Mouse (Mus musculus) liver, embryonic 14.5 days (tissue): ENCODE results near the gene Rplp2. TPM values are rescaled to one million over a fixed set of nuclear protein-coding genes. Genes with fewer than 3 reads are reported as not detected.

Experiments used
- ATAC-seq: fragments of 200-750 bp; cut with Nextera tagmentation; 2 replicates; pipeline ENCODE4 v1.8.0; 2017; ENCODE audit warnings: moderate number of reproducible peaks, mild to moderate bottlenecking, moderate library complexity; ENCODE audit not compliant: insufficient read depth
- DNase-seq, 3 experiments: peaks; one replicate each; pipeline ENCODE4 v3.0.0-alpha.2; 2012 to 2013; ENCODE audit warnings: low read depth in 3 of 3, low spot score in 3 of 3
- H3K27ac ChIP-seq: fragments of 300-500 bp; sonication (generic); 2 replicates; pipeline ENCODE4 v1.5.1; 2014; ENCODE audit warnings: moderate library complexity, mild to moderate bottlenecking, control low read depth, inconsistent platforms
- H3K27me3 ChIP-seq: fragments of 300-500 bp; sonication (generic); 2 replicates; pipeline ENCODE4 v1.6.1; 2014; ENCODE audit warnings: mild to moderate bottlenecking, low read length, moderate library complexity; ENCODE audit not compliant: control insufficient read depth, insufficient read depth
- H3K36me3 ChIP-seq: fragments of 300-500 bp; sonication (generic); replicated peaks from 2 replicates; pipeline ENCODE4 v1.6.1; 2014; ENCODE audit warnings: low read depth; ENCODE audit not compliant: control insufficient read depth, insufficient read depth
- H3K4me1 ChIP-seq, 2 experiments: fragments of 200-500 bp in 1 of 2; fragments of 300-500 bp in 1 of 2; sonication (generic) in 1 of 2; replicated peaks; 2 replicates each; pipeline ENCODE4 v1.6.1; 2012 to 2014; ENCODE audit warnings: antibody characterized with exemption in 1 of 2, inconsistent platforms in 1 of 2, low read length in 1 of 2; ENCODE audit not compliant: control insufficient read depth in 2 of 2, insufficient read depth in 2 of 2
- H3K4me2 ChIP-seq: fragments of 300-500 bp; sonication (generic); 2 replicates; pipeline ENCODE4 v1.6.1; 2014; ENCODE audit warnings: low read depth, mild to moderate bottlenecking, control low read depth, moderate library complexity
- H3K4me3 ChIP-seq, 2 experiments: fragments of 200-500 bp in 1 of 2; fragments of 300-500 bp in 1 of 2; sonication (generic) in 1 of 2; 2 replicates each; pipeline ENCODE4 v1.5.1; 2012 to 2014; ENCODE audit warnings: low read depth in 2 of 2, low read length in 2 of 2, mild to moderate bottlenecking in 2 of 2, control low read depth in 1 of 2, inconsistent platforms in 1 of 2, moderate library complexity in 1 of 2; ENCODE audit not compliant: insufficient read depth in 1 of 2
- H3K9ac ChIP-seq: fragments of 300-500 bp; sonication (generic); replicated peaks from 2 replicates; pipeline ENCODE4 v1.6.1; 2014; ENCODE audit warnings: mild to moderate bottlenecking, control low read depth, moderate library complexity
- H3K9me3 ChIP-seq: fragments of 300-500 bp; sonication (generic); 2 replicates; pipeline ENCODE4 v1.6.1; 2016; ENCODE audit warnings: low read length, mixed read lengths; ENCODE audit not compliant: control insufficient read depth
- CTCF ChIP-seq: IDR thresholded peaks from 2 replicates; pipeline ENCODE4 v1.5.1; 2016; ENCODE audit warnings: antibody characterized with exemption, low read depth, control low read depth
- EP300 ChIP-seq: IDR thresholded peaks from 2 replicates; pipeline ENCODE4 v1.6.1; 2016; ENCODE audit warnings: antibody characterized with exemption, low read depth
- WGBS: fragments of 180-500 bp; shearing (Covaris S2); extraction: QIAGEN DNeasy Blood & Tissue Kit; methylation state at CpG from one replicate; pipeline ENCODE4 v1.1.7; 2014; ENCODE audit not compliant: insufficient replicate concordance; 5-methylcytosine and 5-hydroxymethylcytosine counted together
- polyA plus RNA-seq, 2 experiments: library from polyadenylated mRNA; depleted of rRNA in 1 of 2; stranded (reverse) in 1 of 2; unstranded in 1 of 2; fragments of >200 nt; fragmentation: Nextera tagmentation in 1 of 2; extraction: Ambion mirVana in 1 of 2; gene quantifications; 2 replicates each; pipeline versions ENCODE4 v1.2.1 to v1.2.3; 2012 to 2014

Gene Rplp2
- polyA plus RNA-seq, 2 experiments = 661 to 942 TPM

GRCm38 (mm10) chr7:141469352-141469751, 22.2 kb downstream of the Rplp2 start:
- no peak overlapping the region for H3K9ac ChIP-seq
- 79% methylated on average over 6 of the region's 6 CpGs for WGBS
- TF ChIP-seq EP300 (no peak), CTCF (no peak)
- DNase-seq (no peak), ATAC-seq (no peak)
- H3K9me3 ChIP-seq = no peaks in the 10 kb centered on the region
- H3K4me1 ChIP-seq = peaks cover 25 to 34% of the 10 kb centered on the region in 2 experiments
- H3K36me3 ChIP-seq = peaks cover 9% of the 10 kb centered on the region
- no peak overlapping the region for H3K4me3 ChIP-seq
- 0 out of 2 replicates have a peak overlapping the region, but pooled peaks have one; percentile 18 for H3K27ac ChIP-seq
- H3K27me3 ChIP-seq = peaks cover 20% of the 10 kb centered on the region
- peak overlapping the region; percentile 79; the same call in 1 of the 2 replicates for H3K4me2 ChIP-seq

- peaks cover 13% of the 10 kb centered on the region for H3K27me3 ChIP-seq
- H3K9ac ChIP-seq = no peak overlapping the region
- no peak for TF ChIP-seq EP300
- no peak for TF ChIP-seq CTCF
- H3K36me3 ChIP-seq = peaks cover 9% of the 10 kb centered on the region
- peaks cover 25 to 34% of the 10 kb centered on the region in 2 experiments for H3K4me1 ChIP-seq
- 85% methylated on average over 18 of the region's 18 CpGs for WGBS
- no peak overlapping the region for H3K4me2 ChIP-seq
- no peaks in the 10 kb centered on the region for H3K9me3 ChIP-seq
- no peak overlapping the region for H3K4me3 ChIP-seq
- DNase-seq (no peak), ATAC-seq (no peak)
- H3K27ac ChIP-seq = no peak overlapping the region
Measured at GRCm38 (mm10) chr7:141469901-141470636, 22.9 kb downstream of the Rplp2 start.

- H3K4me1 ChIP-seq = peaks cover 26 to 34% of the 10 kb centered on the region in 2 experiments
- H3K4me2 ChIP-seq = no peak overlapping the region
- no peak for ATAC-seq
- H3K36me3 ChIP-seq = peaks cover 9% of the 10 kb centered on the region
- 87% methylated on average over 10 of the region's 10 CpGs for whole genome bisulfite sequencing
- H3K27me3 ChIP-seq = peaks cover 8% of the 10 kb centered on the region
- DNase-seq = no peak
- no peak overlapping the region for H3K4me3 ChIP-seq
- no peak overlapping the region for H3K27ac ChIP-seq
- H3K9me3 ChIP-seq = no peaks in the 10 kb centered on the region
- no peak for TF ChIP-seq CTCF
- no peak for TF ChIP-seq EP300
- no peak overlapping the region for H3K9ac ChIP-seq
Measured at GRCm38 (mm10) chr7:141470637-141470944, 23.4 kb downstream of the Rplp2 start.

- H3K27me3 ChIP-seq = peaks cover 3% of the 10 kb centered on the region; the same call in 1 of the 2 replicates
- TF ChIP-seq CTCF (no peak), EP300 (no peak)
- WGBS = 85% methylated on average over 1 of the region's 1 CpGs
- DNase-seq (no peak), ATAC-seq (no peak)
- H3K4me1 ChIP-seq = peaks cover 32 to 40% of the 10 kb centered on the region in 2 experiments
- no peak overlapping the region for H3K4me3 ChIP-seq
- no peak overlapping the region for H3K9ac ChIP-seq
- H3K9me3 ChIP-seq = no peaks in the 10 kb centered on the region
- no peak overlapping the region for H3K27ac ChIP-seq
- no peak overlapping the region for H3K4me2 ChIP-seq
- H3K36me3 ChIP-seq = peaks cover 9% of the 10 kb centered on the region
Measured at GRCm38 (mm10) chr7:141471236-141471635, 24.1 kb downstream of the Rplp2 start.

GRCm38 (mm10) chr7:141472226-141472625, 25.1 kb downstream of the Rplp2 start:
- no peaks in the 10 kb centered on the region for H3K27me3 ChIP-seq
- H3K9me3 ChIP-seq = no peaks in the 10 kb centered on the region
- no peak overlapping the region for H3K27ac ChIP-seq
- WGBS = 59% methylated on average over 6 of the region's 6 CpGs
- no peak overlapping the region for H3K4me2 ChIP-seq
- peaks cover 9% of the 10 kb centered on the region for H3K36me3 ChIP-seq
- peaks cover 31 to 42% of the 10 kb centered on the region in 2 experiments for H3K4me1 ChIP-seq
- no peak overlapping the region for H3K9ac ChIP-seq
- DNase-seq = no peak
- TF ChIP-seq CTCF (no peak), EP300 (no peak)
- H3K4me3 ChIP-seq = no peak overlapping the region
- no peak for ATAC-seq
